Comparison of ENCODE assay signal across 32 mouse cellular contexts in genomic region chr11:106802069-106802627, GRCm38 (mm10). TPM values are rescaled to one million over a fixed set of nuclear protein-coding genes. Genes with fewer than 3 reads are reported as not detected.
A peak's percentile ranks its signal among the peaks of the same experiment; 100 is the strongest.
DNase-seq lines count a peak whose midpoint lies in the region; ATAC-seq and TF ChIP-seq lines count a peak whose summit lies in the region.
"Had no signal": no experiment of that assay in that cellular context is flagged by ENCODE, and none has a peak within 500 bp of the region (broad histone marks: within the 10 kb centered on the region; RNA-seq: fewer than 3 reads in every experiment).

No protein-coding gene starts in this region.

- intact Hi-C loops in gastrocnemius, adult 2 months (cut with DNase I) = no loop called here

- no peak for DNase-seq in cerebellum, adult 9-11 months
- peak; percentile 41 for DNase-seq in gastrocnemius, adult 2 months
- no peak for DNase-seq in gastrocnemius, postnatal 4 days (ENCODE audit: low spot score in 2 of 2)
- DNase-seq in layer of hippocampus, adult 2 months (ENCODE audit: low spot score in 2 of 2) = no peak
- DNase-seq in layer of hippocampus, postnatal 14 days (ENCODE audit: low spot score in 2 of 2) = no peak
- DNase-seq in brain, adult 2 months (ENCODE audit: low read depth, low spot score) = peak; percentile 71
- no peak for DNase-seq in yolk sac, embryonic 10.5 days (ENCODE audit: low spot score)
- DNase-seq: adrenal gland, adult 2 months; adrenal gland, postnatal 36 days; cerebellum, adult 11 months; heart, adult 11 months; heart, postnatal 36 days; kidney, adult 18-20 months; kidney, postnatal 36 days; liver; lung, adult 2 months; lung, postnatal 10 days; retina, postnatal 1 day; spleen, adult 18-20 months; thymus, postnatal 4 days had no signal

- ATAC-seq in cerebellum, adult (ENCODE audit: insufficient number of reproducible peaks, low FRiP score, low TSS enrichment) = peak; percentile 52; the same call in 1 of the 2 replicates
- ATAC-seq: activated CD4-positive, CD25-positive, alpha-beta regulatory T cell, adult 4 months; forebrain, embryonic 13.5 days; midbrain, embryonic 13.5 days had no signal

- H3K4me3 ChIP-seq in gastrocnemius, adult 2 months = no peak overlapping the region
- no peak overlapping the region for H3K4me3 ChIP-seq in layer of hippocampus, adult 2 months
- H3K4me3 ChIP-seq: embryonic facial prominence, embryonic 13.5 days; erythroblast, embryonic 14.5 days; forebrain, embryonic 13.5 days; heart, embryonic 10.5 days; heart, embryonic 15.5 days; midbrain, embryonic 13.5 days; neural tube, embryonic 15.5 days had no signal

- H3K27ac ChIP-seq in gastrocnemius, adult 2 months = no peak overlapping the region
- peak overlapping the region; percentile 43; the same call in 1 of the 2 replicates for H3K27ac ChIP-seq in layer of hippocampus, adult 2 months
- H3K27ac ChIP-seq: embryonic facial prominence, embryonic 13.5 days; forebrain, embryonic 13.5 days; heart, embryonic 10.5 days; heart, embryonic 15.5 days; hindbrain, embryonic 14.5 days; liver, embryonic 14.5 days; macrophage; midbrain, embryonic 13.5 days; neural tube, embryonic 15.5 days had no signal

- TF ChIP-seq CTCF in gastrocnemius, adult 2 months (IDR thresholded peaks at IDR 0.05) = no peak
- no peak for TF ChIP-seq CTCF in layer of hippocampus, adult 2 months (conservative IDR thresholded peaks at IDR 0.05)

RNA-seq across cellular contexts. Expression of gene Cep95, which starts 13.1 kb away (rescaled TPM):
- total RNA-seq in gastrocnemius, adult 2 months (2021) = 1 to 10 TPM; 3.7 to 5.6 TPM
- total RNA-seq in gastrocnemius, postnatal 4 days (2021) = 10 to 100 TPM in 1 of 2 experiments, 1 to 10 TPM in 1; 8.9 to 12.5 TPM
- total RNA-seq in layer of hippocampus, adult 2 months (2021) = 10 to 100 TPM; 13.6 to 18.8 TPM
- total RNA-seq in layer of hippocampus, postnatal 14 days (2021) = 10 to 100 TPM; 12.9 to 15.1 TPM

RNA-seq across cellular contexts. Expression of gene Ddx5, which starts 13.2 kb away (rescaled TPM):
- 100 to 1,000 TPM; 261 to 265 TPM for total RNA-seq in gastrocnemius, adult 2 months (2021)
- total RNA-seq in gastrocnemius, postnatal 4 days (2021) = 100 to 1,000 TPM; 388 to 472 TPM
- 100 to 1,000 TPM; 779 to 834 TPM for total RNA-seq in layer of hippocampus, adult 2 months (2021)
- total RNA-seq in layer of hippocampus, postnatal 14 days (2021) = 100 to 1,000 TPM; 684 to 691 TPM

RNA-seq across cellular contexts. Expression of gene Polg2, which starts 22.8 kb away (rescaled TPM):
- 1 to 10 TPM; 2.4 to 3.3 TPM for total RNA-seq in gastrocnemius, adult 2 months (2021)
- 1 to 10 TPM; 8.2 TPM for total RNA-seq in gastrocnemius, postnatal 4 days (2021)
- total RNA-seq in layer of hippocampus, adult 2 months (2021) = 1 to 10 TPM; 3.1 to 5.0 TPM
- total RNA-seq in layer of hippocampus, postnatal 14 days (2021) = 1 to 10 TPM; 3.3 to 5.3 TPM

RNA-seq across cellular contexts. Expression of gene Milr1, which starts 51.1 kb away (rescaled TPM):
- total RNA-seq in gastrocnemius, adult 2 months (2021) = not detected
- total RNA-seq in gastrocnemius, postnatal 4 days (2021) = 1 to 10 TPM; 1.1 to 1.8 TPM
- not detected for total RNA-seq in layer of hippocampus, adult 2 months (2021)
- total RNA-seq in layer of hippocampus, postnatal 14 days (2021) = not detected

RNA-seq across cellular contexts. Expression of gene Pecam1, which starts 51.7 kb away (rescaled TPM):
- total RNA-seq in gastrocnemius, adult 2 months (2021) = 10 to 100 TPM; 37.1 to 43.8 TPM
- total RNA-seq in gastrocnemius, postnatal 4 days (2021) = 100 to 1,000 TPM; 123 to 126 TPM
- total RNA-seq in layer of hippocampus, adult 2 months (2021) = 10 to 100 TPM; 15.9 to 20.4 TPM
- total RNA-seq in layer of hippocampus, postnatal 14 days (2021) = 10 to 100 TPM; 17.4 to 20.6 TPM

Comparison
In these comparisons a context has a peak if more than half of its experiments do, and no peak if none do; other contexts are left out.
1. DNase-seq: peak in gastrocnemius, adult 2 months (single experiment) and brain, adult 2 months (single experiment); none in cerebellum, adult 9-11 months (single experiment), gastrocnemius, postnatal 4 days (0 of 2), layer of hippocampus, adult 2 months (0 of 2), layer of hippocampus, postnatal 14 days (0 of 2) and yolk sac, embryonic 10.5 days (single experiment).